Mouse (Mus musculus): ENCODE measurements around the gene Zfp609.
"Not testable (repeated sequence)": the region's sequence is repeated elsewhere in the genome, so short reads cannot be mapped to it uniquely, and the experiment has no call there.

Zfp609 gene

GRCm38 (mm10) chr9:65672996-65673395, 154.4 kb downstream of the Zfp609 start:
- no peak for DNase-seq (ENCODE audit: low spot score)

GRCm38 (mm10) chr9:65671431-65671931, 155.9 kb downstream of the Zfp609 start:
- DNase-seq (ENCODE audit: low spot score): peak; percentile 53

- DNase-seq (ENCODE audit: low spot score): no peak
Measured at GRCm38 (mm10) chr9:65667701-65668100, 159.7 kb downstream of the Zfp609 start, which contains the start of gene Oaz2. TSS of gene Oaz2 (plus strand) at chr9:65668001.

GRCm38 (mm10) chr9:65666042-65666441, 161.3 kb downstream of the Zfp609 start:
- DNase-seq (ENCODE audit: low spot score): peak; percentile 58

GRCm38 (mm10) chr9:65664163-65664562, 163.2 kb downstream of the Zfp609 start:
- DNase-seq (ENCODE audit: low spot score): peak; percentile 64

- no peak for DNase-seq (ENCODE audit: low spot score)
Measured at GRCm38 (mm10) chr9:65661493-65661892, 165.9 kb downstream of the Zfp609 start.

GRCm38 (mm10) chr9:65661029-65661428, 166.3 kb downstream of the Zfp609 start:
- no peak for DNase-seq (ENCODE audit: low spot score)

GRCm38 (mm10) chr9:65657218-65657617, 170.1 kb downstream of the Zfp609 start:
- DNase-seq (ENCODE audit: low spot score): no peak

- no peak for DNase-seq (ENCODE audit: low spot score)
Measured at GRCm38 (mm10) chr9:65655540-65655939, 171.8 kb downstream of the Zfp609 start.

GRCm38 (mm10) chr9:65654700-65655237, 172.6 kb downstream of the Zfp609 start:
- DNase-seq (ENCODE audit: low spot score): no peak

- no peak for DNase-seq (ENCODE audit: low spot score)
Measured at GRCm38 (mm10) chr9:65653741-65654140, 173.6 kb downstream of the Zfp609 start.

GRCm38 (mm10) chr9:65651957-65652356, 175.4 kb downstream of the Zfp609 start:
- not testable (repeated sequence) for DNase-seq (ENCODE audit: low spot score)

- DNase-seq (ENCODE audit: low spot score): no peak
Measured at GRCm38 (mm10) chr9:65649997-65650396, 177.4 kb downstream of the Zfp609 start.

- no peak for DNase-seq (ENCODE audit: low spot score)
Measured at GRCm38 (mm10) chr9:65648730-65649129, 178.6 kb downstream of the Zfp609 start.

GRCm38 (mm10) chr9:65646782-65647181, 180.6 kb downstream of the Zfp609 start:
- no peak for DNase-seq (ENCODE audit: low spot score)

GRCm38 (mm10) chr9:65645984-65646383, 181.4 kb downstream of the Zfp609 start:
- no peak for DNase-seq (ENCODE audit: low spot score)

GRCm38 (mm10) chr9:65644960-65645359, 182.4 kb downstream of the Zfp609 start:
- DNase-seq (ENCODE audit: low spot score): no peak

- DNase-seq (ENCODE audit: low spot score): no peak
Measured at GRCm38 (mm10) chr9:65642546-65642945, 184.8 kb downstream of the Zfp609 start.
